Mouse (Mus musculus): ENCODE measurements around the gene Zup1. TPM values are rescaled to one million over a fixed set of nuclear protein-coding genes. Genes with fewer than 3 reads are reported as not detected.

Zup1 gene
- 66.5 TPM for polyA plus RNA-seq (2017; shearing (Covaris generic))

DNA sequence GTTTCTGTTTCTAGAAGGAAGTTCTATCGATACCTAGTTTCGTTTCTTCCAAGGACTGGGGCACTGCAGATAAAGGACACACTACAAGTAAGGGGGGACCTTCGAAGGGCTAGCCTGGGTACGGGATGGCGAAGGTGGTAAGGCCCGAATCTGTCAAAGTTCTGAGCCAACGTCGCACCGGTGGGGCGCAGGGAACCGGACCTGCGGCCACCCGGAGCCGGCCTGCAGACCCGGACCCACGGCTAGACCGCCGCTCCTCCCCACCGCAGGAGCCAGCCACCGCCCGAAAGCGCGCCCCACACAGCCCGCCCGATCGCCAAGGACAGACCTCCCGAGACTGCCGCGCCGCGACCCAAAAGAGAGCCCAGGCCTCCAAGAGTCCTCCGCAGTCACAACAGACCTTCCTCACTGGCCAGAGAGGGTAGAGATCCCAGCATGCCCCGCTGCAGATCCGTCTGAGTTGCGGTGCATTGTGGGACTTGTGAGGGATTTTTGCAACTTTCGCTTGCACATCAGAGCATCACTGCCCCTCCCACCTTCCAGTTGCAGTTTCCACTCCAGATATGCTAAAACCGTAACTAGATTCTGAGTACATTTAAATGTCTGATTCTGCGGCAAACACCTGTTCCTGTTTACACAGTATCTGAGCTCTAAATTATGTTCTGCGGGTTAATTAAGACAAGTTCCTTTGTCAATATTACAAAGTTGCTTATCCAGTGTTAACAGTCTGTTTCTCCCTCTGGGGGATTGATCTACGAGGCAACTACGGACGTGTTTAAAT is at the start of gene Zup1:
Gene Zup1, minus strand, starts transcription at position 467 of the 781 bp plus-strand sequence.

DNA sequence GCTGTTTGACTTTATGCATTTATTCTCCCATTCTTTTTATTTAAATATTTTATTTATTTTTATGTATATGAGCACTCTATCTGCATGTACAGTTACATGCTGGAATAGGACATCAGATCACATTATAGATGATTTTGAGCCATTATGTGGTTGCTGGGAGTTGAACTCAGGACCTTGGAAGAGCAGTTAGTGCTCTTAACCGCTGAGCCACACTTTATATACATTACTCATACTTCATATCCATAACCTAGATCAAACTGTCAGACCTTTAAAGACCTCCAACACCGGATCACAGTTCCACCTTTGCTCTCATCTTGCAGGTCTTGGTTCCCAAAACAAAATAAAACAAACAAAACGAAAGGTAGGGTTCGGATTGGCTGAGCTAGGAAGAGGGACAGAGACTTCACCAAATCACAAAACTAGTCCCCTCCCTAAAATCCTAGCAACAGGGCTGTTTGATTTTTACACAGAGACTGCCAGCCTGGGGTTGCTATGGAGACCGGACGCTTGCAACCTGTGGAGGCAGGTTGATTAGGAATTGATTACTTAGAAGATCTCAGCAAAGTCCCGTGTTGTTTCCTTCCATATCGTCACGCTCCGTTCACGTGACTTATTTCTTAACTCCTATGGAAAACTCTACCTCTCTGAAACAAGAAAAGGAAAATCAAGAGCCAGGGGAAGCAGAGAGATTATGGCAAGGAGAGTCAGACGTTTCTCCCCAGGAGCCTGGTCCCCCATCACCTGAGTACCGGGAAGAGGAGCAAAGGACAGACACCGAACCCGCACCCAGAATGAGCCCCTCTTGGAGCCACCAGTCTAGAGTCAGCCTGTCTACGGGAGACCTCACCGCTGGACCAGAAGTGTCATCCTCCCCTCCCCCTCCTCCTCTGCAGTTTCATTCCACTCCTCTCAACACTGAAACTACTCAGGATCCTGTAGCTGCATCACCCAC is 46.3 kb downstream of the Zup1 start, which contains the start of gene Rsph4a:
Gene Rsph4a, plus strand, starts transcription at position 582 of the 952 bp plus-strand sequence.

Other genes with a start within 250 kb of the Zup1 start
- not detected for gene Sult3a2, start 164.6 kb downstream of the Zup1 start, polyA plus RNA-seq (2017; shearing (Covaris generic))
- gene Sult3a1, start 93.5 kb downstream of the Zup1 start, polyA plus RNA-seq (2017; shearing (Covaris generic)) = not detected
- gene Rsph4a, start 46.2 kb downstream of the Zup1 start, polyA plus RNA-seq (2017; shearing (Covaris generic)) = not detected
- 79.6 TPM for gene Rwdd1, start 68.4 kb upstream of the Zup1 start, polyA plus RNA-seq (2017; shearing (Covaris generic))
- not detected for gene Trappc3l, start 86.3 kb upstream of the Zup1 start, polyA plus RNA-seq (2017; shearing (Covaris generic))
- 0.07 TPM for gene Calhm4, start 93.0 kb upstream of the Zup1 start, polyA plus RNA-seq (2017; shearing (Covaris generic))
- gene Calhm5, start 145.2 kb upstream of the Zup1 start, polyA plus RNA-seq (2017; shearing (Covaris generic)) = not detected
- 24.7 TPM for gene Calhm6, start 176.7 kb upstream of the Zup1 start, polyA plus RNA-seq (2017; shearing (Covaris generic))

All from activated CD4-positive, CD25-positive, alpha-beta regulatory T cell, adult 9 weeks (primary cell).